8 mouse cellular contexts compared by ENCODE assay signal in genomic region chr4:148166986-148167385, GRCm38 (mm10). TPM values are rescaled to one million over a fixed set of nuclear protein-coding genes. Genes with fewer than 3 reads are reported as not detected.
A peak's percentile ranks its signal among the peaks of the same experiment; 100 is the strongest.
DNase-seq lines count a peak whose midpoint lies in the region; ATAC-seq lines count a peak whose summit lies in the region.

No protein-coding gene starts in this region.

- H3K27me3 ChIP-seq in forebrain, embryonic 12.5 days = peaks cover 89% of the 10 kb centered on the region
- H3K27me3 ChIP-seq in hindbrain, embryonic 15.5 days = peaks cover 47% of the 10 kb centered on the region
- H3K27me3 ChIP-seq in limb, embryonic 10.5 days (ENCODE audit: low read depth, poor library complexity, severe bottlenecking) = peaks cover 97% of the 10 kb centered on the region
- H3K27me3 ChIP-seq in midbrain, embryonic 12.5 days = peaks cover 89% of the 10 kb centered on the region

- no peak overlapping the region for H3K9ac ChIP-seq in forebrain, embryonic 12.5 days
- H3K9ac ChIP-seq in hindbrain, embryonic 15.5 days = no peak overlapping the region
- no peak overlapping the region for H3K9ac ChIP-seq in midbrain, embryonic 12.5 days (replicated peaks)

- DNase-seq in heart, adult 11 months = peak; percentile 93
- DNase-seq in heart, postnatal 25 days (ENCODE audit: low spot score) = no peak
- peak; percentile 48 for DNase-seq in c-Kit-positive CD71-negative TER-119-negative erythroid progenitor cells, embryonic 14.5 days (ENCODE audit: low read depth)
- DNase-seq in limb, embryonic 10.5 days (ENCODE audit: low spot score) = peak; percentile 77
- peak; percentile 61 to 85 for DNase-seq in spleen, postnatal 4 days (ENCODE audit: low spot score in 2 of 2)

- H3K27ac ChIP-seq in forebrain, embryonic 12.5 days = no peak overlapping the region
- peak overlapping the region; percentile 81 for H3K27ac ChIP-seq in hindbrain, embryonic 15.5 days (replicated peaks)
- no peak overlapping the region for H3K27ac ChIP-seq in limb, embryonic 10.5 days
- no peak overlapping the region for H3K27ac ChIP-seq in midbrain, embryonic 12.5 days (replicated peaks)

- 0 out of 2 replicates have a peak, but pooled peaks have one; percentile 3 for ATAC-seq in forebrain, embryonic 12.5 days (ENCODE audit: low FRiP score)
- ATAC-seq in hindbrain, embryonic 15.5 days (ENCODE audit: low FRiP score, low read depth) = 0 out of 2 replicates have a peak, but pooled peaks have one; percentile 17
- 0 out of 2 replicates have a peak, but pooled peaks have one; percentile 11 for ATAC-seq in midbrain, embryonic 12.5 days (ENCODE audit: low FRiP score, low read depth)

- peaks cover 42% of the 10 kb centered on the region for H3K4me1 ChIP-seq in forebrain, embryonic 12.5 days
- H3K4me1 ChIP-seq in hindbrain, embryonic 15.5 days (replicated peaks) = peaks cover 42% of the 10 kb centered on the region
- peaks cover 37% of the 10 kb centered on the region for H3K4me1 ChIP-seq in limb, embryonic 10.5 days
- peaks cover 31% of the 10 kb centered on the region for H3K4me1 ChIP-seq in midbrain, embryonic 12.5 days

- H3K4me2 ChIP-seq in forebrain, embryonic 12.5 days = peak overlapping the region; percentile 27
- H3K4me2 ChIP-seq in hindbrain, embryonic 15.5 days = peak overlapping the region; percentile 43
- H3K4me2 ChIP-seq in midbrain, embryonic 12.5 days (replicated peaks) = peak overlapping the region; percentile 32

- H3K36me3 ChIP-seq in forebrain, embryonic 12.5 days (replicated peaks) = no peaks in the 10 kb centered on the region
- no peaks in the 10 kb centered on the region for H3K36me3 ChIP-seq in hindbrain, embryonic 15.5 days
- no peaks in the 10 kb centered on the region for H3K36me3 ChIP-seq in limb, embryonic 10.5 days
- H3K36me3 ChIP-seq in midbrain, embryonic 12.5 days = no peaks in the 10 kb centered on the region

- 11% methylated on average over 2 of the region's 4 CpGs for WGBS in forebrain, embryonic 12.5 days
- 16% methylated on average over 4 of the region's 4 CpGs for WGBS in hindbrain, embryonic 15.5 days
- 20% methylated on average over 4 of the region's 4 CpGs for WGBS in limb, embryonic 10.5 days
- WGBS in midbrain, embryonic 12.5 days = 34% methylated on average over 4 of the region's 4 CpGs

- H3K9me3 ChIP-seq in forebrain, embryonic 12.5 days = no peaks in the 10 kb centered on the region
- no peaks in the 10 kb centered on the region for H3K9me3 ChIP-seq in hindbrain, embryonic 15.5 days
- no peaks in the 10 kb centered on the region for H3K9me3 ChIP-seq in limb, embryonic 10.5 days (replicated peaks)
- no peaks in the 10 kb centered on the region for H3K9me3 ChIP-seq in midbrain, embryonic 12.5 days

- H3K4me3 ChIP-seq in forebrain, embryonic 12.5 days (replicated peaks) = peak overlapping the region; percentile 7; the same call in 1 of the 2 replicates
- peak overlapping the region; percentile 4; the same call in 1 of the 2 replicates for H3K4me3 ChIP-seq in hindbrain, embryonic 15.5 days
- peak overlapping the region; percentile 28 for H3K4me3 ChIP-seq in limb, embryonic 10.5 days
- H3K4me3 ChIP-seq in midbrain, embryonic 12.5 days = peak overlapping the region; percentile 11; the same call in 1 of the 2 replicates

- intact Hi-C loops in heart, postnatal 25 days (cut with DNase I) = no loop called here

RNA-seq across cellular contexts. Expression of gene Fbxo2, which starts 6.6 kb away (rescaled TPM):
- total RNA-seq in heart, postnatal 25 days (2021) = under 1 TPM in 1 of 2 experiments, not detected in 1; 0.20 TPM
- 1.2 and 1.5 TPM in 2 replicates for polyA plus RNA-seq in forebrain, embryonic 12.5 days (2016; fragmentation: Nextera tagmentation; extraction: Ambion mirVana)
- polyA plus RNA-seq in hindbrain, embryonic 15.5 days (2015; fragmentation: Nextera tagmentation; extraction: Ambion mirVana) = 21.4 and 23.4 TPM in 2 replicates
- polyA plus RNA-seq in limb, embryonic 10.5 days (2016; fragmentation: Nextera tagmentation; extraction: Ambion mirVana) = 0.49 and 0.65 TPM in 2 replicates
- 1.5 and 2.1 TPM in 2 replicates for polyA plus RNA-seq in midbrain, embryonic 12.5 days (2016; fragmentation: Nextera tagmentation; extraction: Ambion mirVana)

RNA-seq across cellular contexts. Expression of gene Fbxo44, which starts 6.7 kb away (rescaled TPM):
- 10 to 100 TPM; 16.0 to 16.9 TPM for total RNA-seq in heart, postnatal 25 days (2021)
- polyA plus RNA-seq in forebrain, embryonic 12.5 days (2016; fragmentation: Nextera tagmentation; extraction: Ambion mirVana) = 57.5 and 60.5 TPM in 2 replicates
- polyA plus RNA-seq in hindbrain, embryonic 15.5 days (2015; fragmentation: Nextera tagmentation; extraction: Ambion mirVana) = 93.3 and 96.0 TPM in 2 replicates
- polyA plus RNA-seq in limb, embryonic 10.5 days (2016; fragmentation: Nextera tagmentation; extraction: Ambion mirVana) = 4.4 and 9.7 TPM in 2 replicates
- polyA plus RNA-seq in midbrain, embryonic 12.5 days (2016; fragmentation: Nextera tagmentation; extraction: Ambion mirVana) = 77.4 and 79.8 TPM in 2 replicates

RNA-seq across cellular contexts. Expression of gene Fbxo6, which starts 15.0 kb away (rescaled TPM):
- total RNA-seq in heart, postnatal 25 days (2021) = 10 to 100 TPM; 34.5 to 37.5 TPM
- polyA plus RNA-seq in forebrain, embryonic 12.5 days (2016; fragmentation: Nextera tagmentation; extraction: Ambion mirVana) = 14.9 and 16.4 TPM in 2 replicates
- 21.7 and 21.8 TPM in 2 replicates for polyA plus RNA-seq in hindbrain, embryonic 15.5 days (2015; fragmentation: Nextera tagmentation; extraction: Ambion mirVana)
- 9.0 and 11.1 TPM in 2 replicates for polyA plus RNA-seq in limb, embryonic 10.5 days (2016; fragmentation: Nextera tagmentation; extraction: Ambion mirVana)
- polyA plus RNA-seq in midbrain, embryonic 12.5 days (2016; fragmentation: Nextera tagmentation; extraction: Ambion mirVana) = 14.6 and 17.1 TPM in 2 replicates

RNA-seq across cellular contexts. Expression of gene Draxin, which starts 36.5 kb away (rescaled TPM):
- total RNA-seq in heart, postnatal 25 days (2021) = under 1 TPM; 0.05 to 0.11 TPM
- polyA plus RNA-seq in forebrain, embryonic 12.5 days (2016; fragmentation: Nextera tagmentation; extraction: Ambion mirVana) = 6.4 and 8.0 TPM in 2 replicates
- polyA plus RNA-seq in hindbrain, embryonic 15.5 days (2015; fragmentation: Nextera tagmentation; extraction: Ambion mirVana) = 15.4 and 16.1 TPM in 2 replicates
- 0.78 and 1.3 TPM in 2 replicates for polyA plus RNA-seq in limb, embryonic 10.5 days (2016; fragmentation: Nextera tagmentation; extraction: Ambion mirVana)
- 16.7 and 16.8 TPM in 2 replicates for polyA plus RNA-seq in midbrain, embryonic 12.5 days (2016; fragmentation: Nextera tagmentation; extraction: Ambion mirVana)

RNA-seq across cellular contexts. Expression of gene Mad2l2, which starts 36.8 kb away (rescaled TPM):
- 10 to 100 TPM; 11.9 to 12.8 TPM for total RNA-seq in heart, postnatal 25 days (2021)
- 76.1 and 81.6 TPM in 2 replicates for polyA plus RNA-seq in forebrain, embryonic 12.5 days (2016; fragmentation: Nextera tagmentation; extraction: Ambion mirVana)
- 98.3 and 110 TPM in 2 replicates for polyA plus RNA-seq in hindbrain, embryonic 15.5 days (2015; fragmentation: Nextera tagmentation; extraction: Ambion mirVana)
- 71.7 and 93.8 TPM in 2 replicates for polyA plus RNA-seq in limb, embryonic 10.5 days (2016; fragmentation: Nextera tagmentation; extraction: Ambion mirVana)
- polyA plus RNA-seq in midbrain, embryonic 12.5 days (2016; fragmentation: Nextera tagmentation; extraction: Ambion mirVana) = 94.7 and 95.2 TPM in 2 replicates
